Mouse (Mus musculus) embryo, embryonic 10 days (tissue): ENCODE data around the gene Sp9.

Experiments
- DNase-seq: peaks from one replicate; pipeline ENCODE4 v3.0.0-alpha.2; 2015; ENCODE audit warnings: low spot score

The Sp9 gene

GRCm38 (mm10) chr2:73271459-73272161, at the start of gene Sp9:
Gene Sp9, plus strand, starts transcription at chr2:73271925.
- DNase-seq: peak; percentile 91

GRCm38 (mm10) chr2:73231081-73231480, 40.6 kb upstream of the Sp9 start:
- DNase-seq: no peak

DNA sequence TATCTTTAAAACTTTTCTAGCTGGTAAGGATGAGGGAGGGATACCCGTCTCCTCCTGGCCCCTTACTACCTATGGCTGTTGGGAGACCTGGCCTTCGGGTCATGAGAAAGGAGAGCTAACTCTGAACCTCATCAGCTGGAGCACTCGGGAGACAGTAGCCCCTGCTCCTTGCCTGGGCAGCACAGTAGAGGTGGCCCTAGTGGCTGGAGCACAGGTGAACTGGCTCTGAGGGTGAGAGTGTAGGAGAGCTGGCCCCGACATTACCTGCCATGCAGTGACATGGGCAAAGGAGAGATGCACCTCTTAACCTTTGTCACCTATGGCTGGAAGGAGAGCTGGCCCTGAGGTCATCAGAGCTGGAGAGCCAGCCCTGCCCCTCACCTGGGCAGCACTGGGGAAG, 30.4 kb upstream of the Sp9 start:
- DNase-seq: no peak

DNA sequence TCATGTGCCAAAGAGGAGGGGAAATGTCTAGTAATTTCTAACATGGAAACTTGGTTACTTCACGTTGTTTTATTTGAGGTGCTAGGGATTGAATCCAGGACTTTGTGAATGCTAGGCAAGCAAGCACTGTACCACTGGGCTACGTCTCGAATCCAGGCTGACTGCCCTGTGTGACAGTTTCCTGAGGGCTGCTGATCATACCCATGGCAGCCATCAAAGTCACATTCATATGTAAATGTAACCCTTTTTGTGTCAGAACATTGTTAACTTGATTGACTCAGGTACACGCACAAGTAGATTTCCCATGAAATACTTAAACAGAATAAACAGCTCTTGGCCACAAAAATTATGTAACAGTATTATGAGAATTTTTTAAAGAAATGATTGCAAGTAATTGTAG, 23.0 kb upstream of the Sp9 start:
- no peak for DNase-seq

DNA sequence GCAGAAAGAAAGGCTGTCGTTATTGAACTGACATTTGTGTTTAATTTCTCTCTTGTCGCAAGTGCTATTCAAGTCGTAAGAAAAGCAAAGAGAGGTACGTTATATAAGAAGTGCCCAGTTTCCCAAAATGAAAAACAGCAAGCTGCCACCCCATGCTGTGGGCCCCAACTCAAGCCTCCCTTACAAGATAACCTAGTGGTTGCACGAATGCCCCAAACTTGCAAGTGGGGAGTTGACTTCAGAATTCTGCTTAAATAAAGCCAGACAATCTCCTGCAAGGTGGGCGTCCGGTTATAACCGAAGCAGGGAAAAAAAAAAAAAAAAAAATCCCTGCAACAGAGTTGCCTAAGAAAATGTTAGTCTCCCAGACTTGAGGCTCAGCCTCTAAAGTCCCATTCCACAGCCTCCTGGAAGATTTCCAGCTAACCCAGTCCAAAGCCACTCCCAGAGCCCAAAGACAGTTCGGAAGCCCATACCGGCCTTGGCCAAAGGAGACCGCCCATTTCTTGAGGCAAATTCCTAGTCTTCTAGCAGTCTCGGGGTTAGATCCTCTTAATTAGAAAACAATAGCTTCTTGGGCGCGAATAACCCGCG, 8.5 kb upstream of the Sp9 start:
- DNase-seq: no peak

DNA sequence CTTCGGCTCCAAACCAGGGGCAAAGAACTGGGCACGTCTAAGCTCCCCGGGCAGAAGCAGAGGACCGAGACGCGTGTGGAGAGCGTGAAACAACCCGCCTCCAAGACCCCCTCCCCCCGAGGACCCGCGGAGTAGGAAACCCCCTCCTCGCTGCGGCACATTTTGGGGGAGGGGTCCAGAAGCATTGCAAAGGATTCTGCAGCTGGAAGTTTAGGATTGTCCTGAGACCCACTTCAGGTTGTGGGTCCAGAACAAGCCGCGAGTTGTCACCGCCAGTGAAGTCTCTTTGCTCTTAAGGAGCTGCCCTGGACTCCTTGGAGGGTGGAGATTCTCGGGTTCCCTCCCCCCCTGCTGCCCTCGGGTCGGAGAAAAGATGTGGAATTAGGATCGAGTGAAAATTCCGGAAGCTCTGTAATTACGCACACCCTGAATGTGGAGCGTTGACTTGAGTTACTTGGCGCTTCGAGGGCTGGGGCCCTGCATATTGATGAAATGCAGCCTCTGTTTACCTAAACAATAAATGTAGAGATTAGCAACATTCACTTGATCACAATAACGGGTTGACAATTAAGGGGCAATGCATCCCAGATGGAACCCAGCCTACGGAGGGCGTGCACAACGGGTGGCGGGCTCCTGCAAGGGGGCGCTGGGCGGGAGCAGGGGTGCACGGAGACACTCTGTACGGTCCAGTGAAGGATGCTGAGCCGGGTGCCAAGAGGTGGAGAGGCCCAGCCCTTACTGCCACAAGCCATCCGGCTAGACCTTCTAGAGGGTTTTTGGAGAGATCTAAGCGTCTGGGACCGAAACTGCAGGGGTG, 7.7 kb upstream of the Sp9 start:
- DNase-seq: peak; percentile 68

- DNase-seq: no peak
Observed at GRCm38 (mm10) chr2:73264611-73265195, 7.0 kb upstream of the Sp9 start.

DNA sequence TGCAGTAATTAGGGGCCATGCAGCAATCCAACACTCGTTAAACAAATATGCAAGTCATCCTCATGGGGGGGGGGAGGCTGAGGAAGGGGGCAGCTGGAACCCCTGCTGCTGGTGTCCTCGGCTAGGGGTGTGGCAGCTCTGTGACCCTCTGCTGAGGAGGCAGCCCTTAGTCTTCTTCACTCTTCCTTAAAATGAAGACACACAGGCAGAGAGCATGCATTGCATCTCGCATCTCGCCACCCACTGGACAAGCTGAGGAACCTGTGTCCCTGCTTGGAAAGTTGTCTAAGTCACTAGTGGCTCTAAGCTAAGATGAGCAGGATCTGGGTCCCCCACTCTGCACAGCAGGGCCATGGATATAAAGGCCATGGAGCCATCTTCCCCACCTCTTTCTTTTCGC, 5.7 kb upstream of the Sp9 start:
- peak; percentile 31 for DNase-seq

DNA sequence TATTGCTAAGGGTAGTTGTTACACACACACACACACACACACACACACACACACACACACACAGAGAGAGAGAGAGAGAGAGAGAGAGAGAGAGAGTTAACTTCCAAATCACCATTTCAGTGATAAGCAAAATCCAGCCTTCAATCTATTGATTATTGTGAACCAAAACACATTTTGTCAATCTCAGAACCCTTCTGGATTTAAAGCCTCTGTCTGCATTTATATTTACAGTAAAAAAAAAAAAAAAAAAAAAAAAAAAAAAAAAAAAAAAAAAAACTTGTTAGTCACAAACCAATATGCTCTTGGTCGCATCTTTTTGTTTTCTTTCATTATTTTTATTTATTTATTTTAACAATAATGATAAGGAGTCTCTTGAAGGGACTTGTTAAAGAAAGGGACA, 5.1 kb upstream of the Sp9 start:
- DNase-seq: no peak

DNA sequence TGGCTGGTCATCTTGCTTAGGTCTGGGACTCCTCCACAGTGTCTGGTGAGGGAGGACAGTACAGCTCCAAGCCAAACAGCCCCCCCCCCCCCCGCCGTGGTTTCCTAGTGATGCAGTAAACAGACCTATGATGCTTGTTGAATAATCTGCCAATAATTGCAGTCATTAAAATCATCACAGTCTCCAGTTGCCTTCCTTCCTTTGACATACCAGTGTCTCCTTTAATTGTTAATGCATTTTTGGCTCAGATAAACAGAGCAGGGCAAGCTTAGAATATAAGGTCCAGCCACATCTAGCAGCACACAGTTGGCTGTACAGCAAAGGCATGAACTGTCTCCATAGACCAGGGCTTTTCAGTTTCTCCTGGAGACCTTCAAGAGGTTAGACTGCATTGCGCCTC, 4.5 kb upstream of the Sp9 start:
- DNase-seq: no peak

DNA sequence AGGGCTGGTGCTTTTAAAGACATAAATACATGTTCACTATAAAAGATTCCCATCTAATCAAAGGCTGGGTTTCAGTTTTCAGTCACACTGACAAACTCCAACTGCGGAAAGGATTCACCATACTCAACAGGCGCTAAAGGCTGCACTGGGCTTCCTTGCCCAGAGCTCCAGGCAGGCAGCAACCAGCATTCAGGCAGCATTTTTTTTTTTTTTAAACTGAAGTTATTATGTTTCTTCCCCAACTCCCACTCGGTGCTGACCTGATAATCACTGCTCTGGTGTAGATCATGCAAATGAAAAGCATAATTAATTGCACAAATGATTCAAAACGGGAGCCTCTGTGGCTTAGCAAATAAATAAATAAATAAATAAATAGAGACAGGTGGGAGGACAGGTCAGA, 3.9 kb upstream of the Sp9 start:
- DNase-seq: no peak

- peak; percentile 31 for DNase-seq
Observed at GRCm38 (mm10) chr2:73268281-73268680, 3.4 kb upstream of the Sp9 start.

- DNase-seq: no peak
Observed at GRCm38 (mm10) chr2:73268836-73269395, 2.8 kb upstream of the Sp9 start.

- peak; percentile 40 for DNase-seq
Observed at GRCm38 (mm10) chr2:73269666-73270065, 2.1 kb upstream of the Sp9 start.

- DNase-seq: peak; percentile 33
Observed at GRCm38 (mm10) chr2:73270071-73270592, 1.6 kb upstream of the Sp9 start.

DNA sequence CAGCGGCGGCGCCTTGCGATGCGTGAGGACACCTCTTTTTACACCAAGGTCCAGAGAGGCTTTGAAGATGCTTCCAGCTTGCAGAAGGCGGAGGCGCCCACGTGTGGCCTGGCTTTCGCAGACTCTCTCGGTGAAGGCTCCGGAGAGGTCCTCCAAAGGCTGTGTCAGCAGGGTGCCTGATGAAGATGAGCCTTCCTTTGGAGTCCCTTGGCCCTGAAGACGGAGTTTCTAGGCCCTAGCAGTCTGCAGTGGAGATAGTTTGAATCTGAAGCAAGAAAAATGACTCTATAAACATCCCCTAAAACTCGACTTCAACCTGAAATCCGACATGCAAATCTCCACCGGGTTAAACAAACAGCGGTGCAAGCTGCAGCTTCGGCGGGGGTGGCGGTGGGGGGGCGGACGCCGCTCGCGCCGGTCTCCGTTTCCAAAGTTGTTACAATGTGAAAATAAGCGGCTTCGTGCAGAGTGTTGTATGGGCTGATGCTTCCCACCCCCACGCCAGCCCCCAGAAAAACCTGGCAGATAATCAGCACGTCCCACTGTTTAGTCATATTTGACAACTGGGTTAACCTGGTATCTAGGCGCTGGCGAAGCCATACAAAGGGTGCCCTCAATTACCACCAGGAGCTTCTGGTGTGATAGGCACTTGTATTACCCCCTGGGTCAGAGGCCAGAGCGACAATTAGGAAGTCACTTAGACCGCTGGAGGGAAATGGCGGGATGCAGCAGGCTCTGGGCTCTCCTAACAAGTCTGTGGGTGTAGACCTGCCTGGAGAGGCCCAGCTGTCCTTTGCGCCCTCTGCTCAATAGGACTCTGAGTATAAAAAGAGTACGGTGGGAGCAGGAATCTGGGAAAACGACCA, 899 bp upstream of the Sp9 start:
- peak; percentile 63 for DNase-seq

GRCm38 (mm10) chr2:73272351-73273248, 875 bp downstream of the Sp9 start:
- DNase-seq: peak; percentile 46

DNA sequence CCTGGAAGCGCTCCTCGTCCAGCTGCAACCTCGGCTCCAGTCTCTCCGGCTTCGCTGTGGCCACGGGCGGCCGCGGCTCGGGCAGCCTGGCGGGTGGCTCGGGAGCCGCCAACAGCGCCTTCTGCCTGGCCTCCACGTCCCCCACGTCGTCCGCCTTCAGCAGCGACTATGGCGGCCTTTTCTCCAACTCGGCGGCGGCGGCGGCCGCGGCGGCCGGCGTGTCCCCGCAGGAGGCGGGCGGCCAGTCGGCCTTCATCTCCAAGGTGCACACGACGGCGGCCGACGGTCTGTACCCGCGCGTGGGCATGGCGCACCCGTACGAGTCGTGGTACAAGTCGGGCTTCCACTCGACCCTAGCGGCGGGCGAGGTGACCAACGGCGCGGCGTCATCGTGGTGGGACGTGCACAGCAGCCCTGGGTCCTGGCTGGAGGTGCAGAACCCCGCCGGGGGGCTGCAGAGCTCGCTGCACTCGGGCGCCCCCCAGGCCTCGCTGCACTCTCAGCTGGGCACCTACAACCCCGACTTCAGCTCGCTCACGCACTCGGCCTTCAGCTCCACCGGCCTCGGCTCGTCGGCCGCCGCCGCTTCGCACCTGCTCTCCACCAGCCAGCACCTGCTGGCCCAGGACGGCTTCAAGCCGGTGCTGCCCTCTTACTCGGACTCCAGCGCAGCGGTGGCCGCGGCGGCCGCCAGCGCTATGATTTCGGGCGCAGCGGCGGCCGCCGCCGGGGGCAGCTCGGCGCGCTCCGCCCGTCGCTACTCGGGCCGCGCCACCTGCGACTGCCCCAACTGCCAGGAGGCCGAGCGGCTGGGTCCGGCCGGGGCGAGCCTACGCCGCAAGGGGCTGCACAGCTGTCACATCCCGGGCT, 1.8 kb downstream of the Sp9 start:
- DNase-seq: peak; percentile 63
